Mouse (Mus musculus): Measurements from ENCODE around the gene Dusp7.

Gene Dusp7

DNA sequence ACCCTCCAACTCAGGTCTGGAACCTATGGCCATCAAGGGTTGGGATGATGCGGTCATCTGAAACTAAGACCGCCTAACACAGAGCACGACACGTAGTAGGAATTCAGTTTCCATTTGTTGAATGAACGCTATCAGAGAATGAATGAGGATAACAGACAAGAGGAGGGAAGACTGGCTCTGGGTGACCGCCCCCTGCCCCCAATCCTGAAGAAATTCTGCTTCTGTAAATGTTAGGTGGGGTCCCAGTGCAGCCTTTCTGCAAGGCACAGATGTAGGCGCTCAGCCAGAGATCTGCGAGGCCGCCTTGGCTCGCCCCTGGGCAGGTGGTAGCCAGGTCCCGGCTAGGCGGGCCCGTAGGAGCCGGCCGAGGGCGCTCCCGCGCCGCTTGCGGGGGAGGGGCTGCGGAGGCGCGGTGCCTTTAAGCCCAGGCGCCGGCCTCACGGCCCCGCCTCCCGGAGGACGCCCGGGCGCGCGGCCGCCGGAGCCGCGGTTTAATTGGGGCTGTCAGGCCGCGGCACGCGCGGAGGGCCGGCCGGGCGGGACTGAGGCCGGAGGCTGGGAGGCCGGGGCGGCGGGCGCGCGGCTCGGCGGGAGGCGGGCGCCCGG is at the start of gene Dusp7:
Gene Dusp7 (plus strand): TSS at position 521 of the 606 bp plus-strand sequence.
- DNase-seq (ENCODE audit: extremely low read depth, insufficient read length, low spot score): peak; percentile 87

DNA sequence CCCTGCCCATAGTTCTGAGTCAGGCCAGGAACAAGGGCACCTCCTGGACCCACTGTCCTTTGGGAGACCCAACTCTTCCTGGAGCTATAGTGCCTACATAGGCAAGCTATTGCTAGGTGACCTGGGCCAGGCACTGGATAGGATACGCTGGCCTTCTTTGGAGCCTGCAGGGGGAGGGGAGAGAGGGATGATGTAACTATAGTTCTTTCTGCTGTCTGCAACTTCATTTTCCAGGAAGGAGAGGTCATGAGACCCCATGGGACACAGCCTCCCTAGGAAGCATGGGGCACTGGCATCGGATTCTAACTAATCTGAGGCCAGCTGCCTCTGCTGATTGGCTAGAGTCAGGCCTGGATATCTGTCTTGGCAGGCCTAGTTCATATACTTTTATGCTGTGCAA is 49.3 kb upstream of the Dusp7 start:
- DNase-seq (ENCODE audit: extremely low read depth, insufficient read length, low spot score): no peak

DNA sequence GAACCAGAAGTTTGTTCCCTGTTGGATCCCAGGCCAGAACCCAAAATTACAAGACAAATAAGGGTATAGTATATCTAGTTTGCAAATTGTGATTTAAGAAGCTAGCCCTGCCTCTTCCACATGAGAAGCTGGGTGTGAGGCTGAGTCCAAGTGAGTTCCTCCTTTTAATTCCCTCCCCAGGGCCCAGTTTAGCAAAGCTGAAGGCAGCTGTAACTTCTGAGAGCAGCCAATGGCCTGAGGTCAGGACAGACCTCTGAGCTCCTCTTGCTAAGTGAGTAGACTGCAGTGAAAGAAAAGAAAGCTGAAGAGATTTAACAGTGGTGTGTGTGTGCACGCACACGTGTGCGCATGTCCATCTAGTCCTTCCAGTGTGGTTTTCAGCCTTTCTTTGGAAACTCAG is 45.9 kb upstream of the Dusp7 start:
- no peak for DNase-seq (ENCODE audit: extremely low read depth, insufficient read length, low spot score)

DNA sequence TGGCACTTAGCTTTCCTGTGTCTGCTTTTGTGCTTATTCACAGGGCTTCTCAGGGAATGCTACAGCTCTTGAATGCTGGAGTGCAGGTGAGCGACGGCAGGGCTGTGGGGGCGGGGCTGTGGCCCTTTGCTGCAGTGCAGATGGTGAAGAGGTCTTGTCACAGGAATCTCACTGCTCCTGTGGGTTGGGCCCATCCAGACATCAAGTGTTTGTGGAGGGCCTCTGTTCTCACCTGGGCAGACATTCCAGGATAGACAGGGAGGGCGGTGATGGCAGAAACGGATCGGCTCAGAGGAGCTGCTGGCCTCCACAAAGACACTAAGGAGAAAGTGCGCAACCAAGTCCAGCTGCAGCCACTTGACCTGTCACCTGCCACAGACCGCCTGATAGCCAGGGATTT is 42.2 kb upstream of the Dusp7 start:
- no peak for DNase-seq (ENCODE audit: extremely low read depth, insufficient read length, low spot score)

DNA sequence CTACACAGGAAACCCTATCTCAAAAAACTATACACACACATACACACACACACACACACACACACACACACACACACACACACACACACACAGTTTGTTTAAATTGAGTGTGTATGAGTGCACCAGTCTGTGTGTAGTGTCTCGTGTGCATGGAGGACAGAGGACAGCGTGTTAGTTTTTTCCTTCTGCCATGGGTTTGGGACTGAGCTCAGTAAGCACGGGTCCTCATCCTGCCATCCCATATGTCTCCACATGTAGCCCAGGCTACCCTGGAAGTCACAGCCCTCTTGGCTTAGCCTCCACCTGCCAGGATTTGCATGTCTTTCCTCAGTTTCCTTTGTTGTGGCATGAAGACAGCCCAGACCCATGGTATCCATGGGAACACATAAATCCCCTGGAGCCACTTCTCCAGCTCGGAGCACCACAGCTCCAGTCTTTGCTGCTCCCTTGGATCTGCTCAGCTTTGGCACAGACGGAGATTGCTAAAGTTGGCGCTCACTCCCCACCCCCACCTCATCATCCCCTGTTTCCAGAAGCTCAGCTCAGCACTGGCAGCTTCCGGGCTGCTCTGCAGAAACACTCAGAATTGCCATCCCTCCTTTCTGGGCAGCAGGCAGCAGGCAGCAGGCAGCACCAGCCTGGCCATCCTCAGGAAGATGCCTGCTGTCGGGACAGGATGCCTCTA is 41.2 kb upstream of the Dusp7 start:
- no peak for DNase-seq (ENCODE audit: extremely low read depth, insufficient read length, low spot score)

DNA sequence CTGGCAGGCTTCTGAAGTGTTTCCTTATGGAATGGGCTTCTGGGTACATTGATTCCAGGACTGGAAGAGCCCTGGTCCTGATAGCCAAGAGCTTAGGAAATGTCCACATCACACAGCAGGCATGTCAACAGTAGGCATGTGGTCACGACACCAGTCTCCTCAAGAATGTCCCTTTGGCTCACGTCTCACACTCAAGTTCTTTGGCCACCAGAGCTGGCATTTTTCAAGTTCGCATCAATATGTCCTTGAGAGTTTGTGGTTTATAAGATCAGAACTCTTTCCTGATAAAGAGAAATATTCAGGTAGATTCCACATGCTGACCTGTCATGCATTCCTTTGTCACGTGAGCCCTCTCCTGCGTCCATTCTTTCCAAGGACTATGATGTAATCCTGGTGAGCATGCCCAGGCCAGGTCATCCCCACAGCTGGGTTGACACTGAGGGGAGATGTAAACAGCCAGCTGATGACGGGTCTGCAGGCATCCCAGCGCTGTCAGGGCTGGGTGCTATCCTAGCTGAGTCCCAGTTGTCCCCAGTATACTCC is 40.3 kb upstream of the Dusp7 start:
- DNase-seq (ENCODE audit: extremely low read depth, insufficient read length, low spot score): peak; percentile 45

DNA sequence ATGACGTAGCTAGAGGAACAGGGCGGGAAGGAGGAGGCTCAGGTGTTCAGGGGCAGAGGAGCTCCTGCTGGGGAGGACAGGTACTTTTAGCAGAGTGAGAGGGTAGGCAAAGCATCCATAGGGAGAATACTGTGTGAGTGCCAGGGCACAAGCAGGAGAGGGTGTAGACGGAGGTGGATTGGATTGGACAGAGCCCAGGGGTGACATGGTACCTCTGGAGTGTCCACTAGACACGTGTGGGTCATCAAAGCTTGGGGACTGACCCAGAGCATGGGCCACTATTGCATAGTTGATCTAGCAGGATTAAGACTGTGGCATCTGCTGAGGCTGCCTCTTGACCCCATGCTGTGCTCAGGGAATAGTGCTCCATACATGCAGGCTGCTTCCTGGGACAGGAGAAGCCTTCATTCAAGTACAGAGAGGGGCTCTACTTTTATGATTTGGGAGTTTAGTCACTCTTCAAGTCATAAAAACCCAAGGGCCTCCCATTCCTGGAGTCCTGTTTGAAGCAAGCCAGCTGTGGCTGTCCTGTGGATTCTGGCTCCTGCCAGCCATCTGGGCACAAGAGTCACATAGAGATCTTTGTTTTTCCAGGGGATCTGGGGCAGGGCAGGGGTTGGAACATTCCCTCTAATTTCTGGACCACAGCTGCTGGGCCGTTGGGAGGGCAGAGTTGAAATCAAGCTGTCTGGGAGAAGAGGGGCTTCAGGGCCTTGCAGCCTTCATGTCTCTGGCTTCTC is 39.5 kb upstream of the Dusp7 start:
- no peak for DNase-seq (ENCODE audit: extremely low read depth, insufficient read length, low spot score)

DNA sequence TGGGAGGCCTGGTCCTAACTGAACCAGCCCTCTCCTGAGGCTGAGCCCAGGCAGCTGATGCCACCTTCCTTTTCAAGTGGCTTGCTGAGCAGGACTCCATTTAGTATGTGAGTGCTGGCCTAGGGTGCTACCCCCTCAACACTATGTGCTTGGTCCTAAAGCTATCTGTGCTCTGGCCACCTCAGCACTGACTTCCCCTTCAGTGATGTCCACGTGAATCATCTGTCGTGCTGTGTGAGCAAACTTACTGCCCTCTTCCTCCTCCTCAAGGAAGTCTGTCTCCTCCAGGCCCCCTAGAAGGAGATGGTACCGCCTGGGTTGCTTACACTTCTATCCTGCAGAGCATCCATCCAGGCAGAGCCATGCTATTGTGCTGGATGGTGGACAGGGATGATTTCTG is 35.7 kb upstream of the Dusp7 start:
- no peak for DNase-seq (ENCODE audit: extremely low read depth, insufficient read length, low spot score)

DNA sequence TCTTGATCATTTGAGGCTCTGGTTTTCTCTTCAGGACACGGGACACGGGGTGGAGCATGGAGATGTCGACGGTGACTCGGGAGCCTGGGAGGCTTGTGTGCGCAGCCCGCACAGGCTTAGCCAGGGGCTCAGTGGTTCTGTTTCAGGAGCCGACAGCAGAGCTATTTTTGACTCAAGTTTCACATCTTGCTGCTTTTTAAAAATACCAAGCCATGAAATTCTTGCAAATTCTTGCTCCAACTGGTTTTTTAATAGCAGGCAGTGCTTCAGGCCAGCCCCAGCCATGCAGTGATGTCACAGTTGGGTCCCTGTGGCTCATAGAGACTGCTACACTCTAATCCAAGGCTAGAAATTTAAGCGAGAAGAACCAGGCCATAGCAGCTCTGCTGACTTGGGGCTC is 30.8 kb upstream of the Dusp7 start:
- DNase-seq (ENCODE audit: extremely low read depth, insufficient read length, low spot score): no peak

DNA sequence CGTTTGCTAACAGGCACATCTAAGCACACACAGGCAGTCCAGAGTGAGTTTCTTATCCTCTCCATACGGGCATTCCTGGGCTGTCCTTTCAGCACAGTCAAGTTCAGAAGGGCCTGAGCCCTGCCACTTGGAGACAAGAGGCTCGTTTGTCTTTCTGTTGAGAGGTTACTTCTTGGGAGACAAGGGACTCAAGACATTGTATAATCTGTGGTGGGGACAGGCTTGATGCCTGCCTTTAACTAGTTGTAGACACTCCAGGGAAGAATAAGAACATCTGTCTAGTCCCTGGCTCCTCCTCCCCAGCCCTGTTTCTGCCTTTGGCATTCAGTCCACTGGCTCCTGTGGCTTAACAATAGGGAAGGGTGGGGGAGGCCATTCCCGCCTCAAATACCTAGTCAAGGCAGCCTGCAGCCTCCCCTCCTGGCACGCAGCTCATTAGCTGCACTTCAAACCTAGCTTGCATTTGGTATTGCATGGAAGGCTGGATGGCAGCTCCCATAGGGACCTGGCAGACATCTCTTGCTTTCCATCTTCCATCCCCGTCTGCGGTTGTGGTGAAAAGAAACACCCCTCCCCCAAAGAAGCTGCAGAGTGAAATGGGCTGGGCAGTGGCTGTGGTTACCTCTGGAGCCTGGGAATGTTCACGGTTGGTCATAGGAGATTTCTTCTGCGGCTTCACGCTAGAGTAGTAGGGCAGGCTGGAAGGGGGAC is 29.8 kb upstream of the Dusp7 start:
- peak; percentile 79 for DNase-seq (ENCODE audit: extremely low read depth, insufficient read length, low spot score)

DNA sequence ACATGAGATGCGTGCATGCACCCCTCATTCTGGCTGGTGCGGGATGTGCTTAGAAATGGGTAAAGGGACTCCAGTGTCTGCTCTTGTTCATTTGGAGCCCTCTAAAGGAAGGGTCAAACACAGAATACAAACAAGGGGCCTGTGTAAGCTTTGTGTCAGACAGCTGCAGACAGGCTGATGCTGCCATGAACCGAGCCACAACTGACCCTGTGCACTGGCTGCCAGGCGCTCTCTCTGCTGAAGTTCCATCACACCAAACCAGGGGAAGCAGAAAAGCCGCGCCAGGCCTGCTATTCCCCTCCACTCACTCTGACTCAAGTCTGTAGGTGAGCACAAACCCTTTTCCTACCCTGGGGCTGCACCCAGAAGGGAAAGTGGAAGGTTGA is 29.3 kb upstream of the Dusp7 start:
- DNase-seq (ENCODE audit: extremely low read depth, insufficient read length, low spot score): no peak

DNA sequence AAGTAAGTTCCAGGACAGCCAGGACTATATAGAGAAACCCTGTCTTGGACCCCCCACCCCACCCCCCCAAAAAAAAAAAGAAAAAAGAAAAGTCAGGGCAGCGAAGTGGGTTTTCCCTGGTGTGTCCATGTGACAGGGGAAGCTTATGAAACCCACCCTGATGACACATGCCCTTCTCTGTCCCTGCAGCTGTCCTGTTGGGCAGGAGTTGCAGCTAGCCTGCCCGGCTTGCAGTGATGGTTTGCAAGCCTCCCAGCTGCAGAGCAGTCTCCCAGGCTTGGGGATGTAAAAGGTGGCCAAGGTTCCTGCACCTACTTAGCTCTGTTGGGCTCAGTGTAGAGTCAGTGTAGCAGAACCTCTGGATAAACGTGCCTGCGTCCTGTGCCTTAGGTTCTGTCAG is 28.7 kb upstream of the Dusp7 start:
- DNase-seq (ENCODE audit: extremely low read depth, insufficient read length, low spot score): no peak

DNA sequence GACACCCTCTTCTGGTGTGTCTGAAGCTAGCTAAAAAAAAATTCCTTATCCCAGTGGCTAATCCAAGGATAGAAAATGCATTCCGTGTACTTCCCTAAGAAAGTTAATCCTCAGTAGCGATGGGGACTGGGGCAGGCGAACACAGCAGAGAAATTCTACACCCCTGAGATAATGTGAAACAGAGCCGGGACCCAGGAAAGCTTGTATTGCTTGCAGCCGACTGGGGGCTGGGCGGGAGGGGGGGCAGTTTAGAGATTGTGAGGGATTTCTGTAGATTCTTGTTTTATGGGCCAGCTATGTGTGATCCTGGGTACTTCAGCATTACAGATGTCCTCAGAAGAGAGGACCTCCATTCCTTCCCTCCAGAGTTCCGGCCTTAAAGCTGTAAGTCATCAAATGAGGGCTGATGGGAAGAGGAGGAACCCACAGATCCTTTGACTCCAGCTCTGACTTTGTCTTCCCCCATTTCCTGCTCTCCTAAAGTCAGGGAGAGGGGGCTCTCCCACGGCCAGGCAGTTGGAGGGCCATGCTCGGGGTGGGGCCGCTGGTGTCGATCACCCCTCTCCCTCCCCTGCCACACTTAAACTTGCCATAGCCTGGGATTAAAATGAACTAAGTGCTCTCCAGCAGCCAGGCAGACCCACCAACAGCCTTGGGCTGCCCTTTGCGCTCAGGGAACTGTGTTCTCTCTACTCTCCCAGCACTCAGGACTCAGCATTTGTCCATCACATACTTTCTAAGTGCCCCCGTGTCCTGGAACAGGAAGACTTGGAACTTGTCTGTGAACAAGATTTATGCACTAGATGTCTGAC is 27.7 kb upstream of the Dusp7 start:
- no peak for DNase-seq (ENCODE audit: extremely low read depth, insufficient read length, low spot score)

DNA sequence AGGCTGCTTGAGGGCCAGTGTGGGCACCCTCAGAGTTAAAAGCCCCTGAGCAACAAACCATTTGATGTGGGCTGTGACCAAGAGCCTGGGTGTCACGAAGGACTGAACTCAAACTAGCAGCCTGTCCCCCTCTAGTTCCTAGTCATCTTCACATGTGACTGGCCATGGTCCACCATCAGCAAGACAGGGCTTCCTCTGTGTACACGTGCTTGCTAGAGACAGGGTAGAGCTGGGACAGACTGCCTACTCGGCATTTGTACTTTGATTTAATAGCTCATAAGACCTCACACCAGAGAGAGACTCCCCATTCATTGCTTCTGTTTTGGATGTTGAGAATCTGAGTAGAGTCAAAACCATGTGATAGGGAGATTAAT is 27.1 kb upstream of the Dusp7 start:
- DNase-seq (ENCODE audit: extremely low read depth, insufficient read length, low spot score): no peak

DNA sequence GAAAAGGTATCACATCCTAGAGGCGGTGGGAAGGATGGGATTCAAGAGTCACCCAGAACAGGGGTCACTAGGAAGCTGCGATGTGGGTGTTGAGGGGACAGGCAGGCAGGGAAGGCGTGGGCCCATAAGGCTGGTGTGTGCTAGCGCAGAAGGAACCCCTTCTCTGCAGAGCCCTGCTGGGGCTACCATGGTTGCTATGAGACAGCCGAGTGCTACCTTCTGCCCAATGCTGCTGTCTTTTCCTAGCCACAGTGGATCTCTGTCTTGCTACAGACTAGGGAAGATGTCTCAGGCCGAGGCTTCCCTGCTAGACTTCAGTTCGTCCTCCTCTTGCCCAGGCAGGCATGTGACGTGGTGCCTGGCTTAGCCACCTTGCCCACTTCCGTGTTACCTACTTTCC is 25.9 kb upstream of the Dusp7 start:
- no peak for DNase-seq (ENCODE audit: extremely low read depth, insufficient read length, low spot score)

DNA sequence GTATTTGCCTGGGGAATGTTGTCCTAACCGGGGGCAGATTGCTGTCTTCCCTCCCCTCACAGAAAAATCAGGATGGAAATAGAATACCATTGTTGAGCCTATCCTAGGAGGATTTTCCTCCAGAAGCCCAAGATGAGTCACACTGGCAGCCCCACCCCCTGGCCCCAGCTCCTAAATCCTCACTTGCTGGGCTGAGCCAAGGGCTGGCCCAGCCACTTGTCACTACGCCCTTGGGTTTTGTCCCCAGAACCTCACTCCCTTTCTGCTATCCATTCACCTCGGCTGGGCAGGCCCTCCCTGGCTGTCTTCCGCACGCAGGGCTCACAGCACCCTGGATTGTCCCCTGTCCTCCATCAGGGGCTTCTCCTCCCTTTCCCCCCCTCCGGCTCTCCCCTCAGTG is 23.3 kb upstream of the Dusp7 start:
- peak; percentile 79 for DNase-seq (ENCODE audit: extremely low read depth, insufficient read length, low spot score)

DNA sequence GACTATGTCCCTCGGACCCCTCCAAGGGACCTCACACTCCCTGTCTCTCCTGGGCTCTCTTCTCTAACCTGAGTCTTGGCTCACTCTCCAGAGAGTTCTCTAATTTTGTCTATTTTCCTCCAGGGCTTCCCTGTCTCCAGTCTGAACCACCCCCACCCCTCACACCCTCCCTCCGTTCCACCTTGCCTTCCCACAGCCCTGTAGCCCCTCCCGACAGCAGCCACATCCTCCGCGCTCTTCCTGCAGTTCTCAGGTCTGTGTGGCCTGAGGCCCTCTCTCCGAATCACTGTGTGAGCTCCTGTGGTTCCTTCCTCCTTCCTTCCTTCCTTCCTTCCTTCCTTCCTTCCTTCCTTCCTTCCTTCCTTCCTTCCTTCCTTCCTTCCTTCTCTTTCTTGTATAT is 22.8 kb upstream of the Dusp7 start:
- DNase-seq (ENCODE audit: extremely low read depth, insufficient read length, low spot score): no peak

DNA sequence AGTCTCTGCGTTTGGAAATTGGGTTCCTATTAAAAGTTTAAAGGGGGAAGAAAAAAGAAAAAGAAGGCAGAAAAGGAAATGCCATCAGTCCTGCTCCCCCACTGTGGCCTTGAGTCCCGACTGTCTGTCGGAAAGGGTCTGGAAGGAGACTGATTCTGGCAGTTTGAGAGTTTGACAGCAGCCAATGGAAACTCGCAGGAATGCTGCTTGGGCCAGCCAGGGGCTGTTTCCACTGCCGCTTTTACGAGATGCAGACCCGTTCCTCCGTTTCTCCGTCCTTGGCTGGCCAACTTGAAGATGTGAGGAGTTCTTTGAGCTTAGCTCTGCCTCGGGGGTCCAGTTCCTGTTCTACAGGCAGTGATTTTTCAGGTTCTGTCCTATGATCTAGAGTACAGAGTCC is 20.2 kb upstream of the Dusp7 start:
- no peak for DNase-seq (ENCODE audit: extremely low read depth, insufficient read length, low spot score)

DNA sequence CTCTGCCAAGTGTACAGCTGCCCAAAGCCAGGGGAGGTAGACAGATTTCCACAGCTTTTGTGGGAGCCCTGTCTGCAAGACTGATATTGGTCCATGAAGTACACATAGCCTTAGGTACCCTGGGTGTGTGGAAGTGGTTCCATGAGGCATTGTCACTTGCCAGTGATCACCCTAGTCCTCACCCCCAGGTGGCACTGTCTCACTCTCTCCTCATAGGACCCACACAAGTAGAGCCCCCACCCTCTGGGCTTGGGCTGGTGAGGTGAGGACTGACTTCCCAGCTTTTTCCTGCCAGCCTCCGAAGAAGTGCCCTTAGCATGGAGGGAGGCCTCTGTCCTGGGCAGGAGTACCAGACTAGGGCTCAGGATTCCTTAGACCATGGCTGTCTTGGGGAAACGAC is 19.4 kb upstream of the Dusp7 start:
- DNase-seq (ENCODE audit: extremely low read depth, insufficient read length, low spot score): peak; percentile 27

DNA sequence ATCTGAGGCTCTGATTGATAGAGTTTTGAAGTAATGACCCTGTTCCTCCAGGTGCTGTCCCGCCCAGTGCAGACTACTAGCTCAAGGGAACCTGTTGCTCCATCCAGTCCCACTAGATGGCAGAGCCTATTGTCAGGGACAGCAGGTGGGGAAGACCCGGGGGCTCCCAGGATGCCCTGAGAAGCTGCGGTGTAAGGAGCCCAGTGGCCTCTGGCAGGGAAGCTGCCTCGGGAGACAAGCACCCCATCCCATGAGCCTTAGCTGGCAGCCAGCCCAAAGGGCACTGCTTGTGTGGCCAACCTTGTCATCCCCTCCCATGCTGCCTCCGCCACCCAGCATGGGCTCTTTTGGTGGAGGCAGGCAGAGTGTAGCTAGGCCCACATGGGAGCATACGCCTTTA is 17.3 kb upstream of the Dusp7 start:
- no peak for DNase-seq (ENCODE audit: extremely low read depth, insufficient read length, low spot score)
